Mouse (Mus musculus) kidney, adult 11 months (tissue): ENCODE results near the gene Rap1b.

Experiments
- DNase-seq: peaks from one replicate; pipeline ENCODE4 v3.0.0; 2022

The Rap1b gene

DNA sequence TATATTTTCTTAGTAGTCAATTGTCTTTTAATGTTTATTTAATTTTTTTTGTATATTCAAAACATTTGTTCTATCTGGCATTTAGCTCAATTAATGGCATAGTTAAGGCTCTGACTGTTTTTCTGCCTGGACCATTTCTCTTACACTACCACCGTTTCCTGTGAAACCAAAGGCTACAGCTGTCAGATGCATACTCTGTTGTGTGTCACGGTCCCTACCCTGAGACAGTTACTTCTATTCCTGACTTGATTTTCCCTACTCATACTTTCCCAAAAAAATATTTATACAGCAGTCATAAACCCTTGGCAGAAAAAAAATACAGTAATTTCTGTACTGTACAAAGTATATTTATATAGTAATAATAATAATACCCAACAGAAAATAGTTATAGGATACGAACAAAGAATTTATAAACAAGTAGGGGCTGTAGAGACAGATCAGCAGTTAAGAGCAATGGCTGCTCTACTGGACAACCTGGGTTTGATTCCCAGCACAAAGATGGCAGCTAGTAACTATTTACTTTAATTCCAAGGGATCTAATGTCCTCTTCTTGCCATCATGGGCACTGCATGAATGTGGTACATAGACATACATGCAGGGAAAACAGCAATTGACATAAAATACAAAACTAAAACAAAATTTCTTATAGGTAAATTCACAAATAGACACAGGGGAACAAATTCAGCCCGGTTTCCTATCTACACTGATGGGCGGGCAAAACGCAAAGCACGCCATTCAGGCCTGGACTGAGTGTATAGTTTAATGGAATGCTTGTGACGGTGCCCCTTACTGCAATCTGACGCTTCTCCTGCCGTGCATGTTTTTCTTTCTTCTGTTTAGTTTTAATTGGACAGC, 78.3 kb downstream of the Rap1b start:
- no peak for DNase-seq

DNA sequence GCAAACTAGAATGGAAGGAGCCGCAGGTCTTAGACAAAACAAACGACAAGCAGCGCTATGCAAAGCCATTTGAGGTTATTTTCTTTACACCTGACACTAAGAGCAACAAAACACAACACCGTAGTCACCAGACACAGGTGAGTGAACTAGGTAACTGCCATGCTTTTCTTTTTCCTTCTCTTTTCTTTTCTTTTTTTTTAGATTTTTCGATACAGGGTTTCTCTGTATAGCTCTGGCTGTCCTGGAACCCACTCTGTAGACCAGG, 79.0 kb downstream of the Rap1b start:
- no peak for DNase-seq

DNA sequence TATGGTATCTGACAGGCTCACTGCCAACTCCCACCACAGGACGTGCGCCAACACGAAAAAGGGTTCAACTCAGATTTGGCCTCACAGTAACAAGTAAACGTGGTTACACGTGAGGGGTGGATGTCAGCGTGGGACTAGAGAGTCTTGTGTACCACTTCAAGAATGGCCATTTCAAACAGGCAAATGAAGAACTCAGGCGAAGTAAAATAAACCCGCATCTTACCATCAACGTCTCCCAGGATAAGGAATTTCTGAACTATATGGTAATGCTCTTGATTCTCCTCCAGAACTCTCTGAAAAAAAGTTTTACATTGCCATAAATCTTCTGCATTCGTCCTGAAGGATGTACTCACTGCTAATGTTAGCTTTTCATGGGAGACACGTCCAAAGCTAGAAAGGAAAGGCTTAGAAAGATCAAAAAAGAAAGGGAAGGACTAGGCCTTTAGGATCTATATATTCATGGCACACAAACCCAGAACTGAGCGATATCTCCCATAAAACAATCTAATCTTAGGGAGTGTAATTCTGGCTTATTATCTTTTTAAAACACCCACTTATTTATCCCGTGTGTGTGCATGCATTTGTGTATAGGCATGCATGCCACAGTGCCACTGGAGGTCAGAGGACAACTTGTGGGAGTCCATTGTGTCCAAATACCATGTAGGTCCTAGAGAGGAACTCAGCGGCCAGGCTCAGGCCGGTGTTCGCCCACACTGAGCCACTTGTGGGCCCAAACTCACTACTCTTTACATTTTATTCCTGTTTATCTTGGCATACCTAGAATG, 79.5 kb downstream of the Rap1b start:
- no peak for DNase-seq

DNA sequence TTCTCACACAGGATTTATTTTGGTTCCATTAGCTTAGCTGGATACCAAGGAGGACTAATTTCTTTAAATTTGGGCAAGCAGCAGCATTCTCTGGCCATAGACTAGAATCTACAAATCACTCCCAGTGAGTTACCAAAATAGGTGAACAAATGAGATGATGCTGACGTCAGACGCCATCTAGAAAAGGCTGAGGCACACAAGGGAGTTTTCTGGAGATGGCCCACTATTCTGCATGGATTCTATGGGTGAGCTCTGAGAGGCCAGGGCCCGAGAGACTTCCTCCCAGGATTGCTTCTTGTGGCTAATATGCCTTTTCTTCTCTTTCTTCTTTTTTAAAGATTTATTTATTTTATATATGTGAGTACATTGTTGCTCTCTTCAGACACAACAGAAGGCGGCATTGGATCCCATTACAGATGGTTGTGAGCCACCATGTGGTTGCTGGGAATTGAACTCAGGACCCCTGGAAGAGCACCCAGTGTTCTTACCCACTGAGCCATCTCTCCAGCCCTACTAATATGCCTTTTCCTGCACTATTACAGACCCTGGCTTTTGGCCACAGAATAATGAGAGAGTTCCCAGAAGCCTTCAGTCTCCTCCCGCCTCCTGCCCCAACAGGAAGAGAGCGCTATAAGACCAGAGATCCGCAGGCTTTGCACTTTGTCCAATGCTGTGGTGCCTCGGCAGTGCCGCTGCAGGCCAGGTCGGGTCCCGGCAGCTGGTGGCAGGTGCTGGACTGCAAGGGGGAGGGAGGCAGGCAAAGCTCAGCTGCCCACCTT, 80.5 kb downstream of the Rap1b start:
- no peak for DNase-seq

DNA sequence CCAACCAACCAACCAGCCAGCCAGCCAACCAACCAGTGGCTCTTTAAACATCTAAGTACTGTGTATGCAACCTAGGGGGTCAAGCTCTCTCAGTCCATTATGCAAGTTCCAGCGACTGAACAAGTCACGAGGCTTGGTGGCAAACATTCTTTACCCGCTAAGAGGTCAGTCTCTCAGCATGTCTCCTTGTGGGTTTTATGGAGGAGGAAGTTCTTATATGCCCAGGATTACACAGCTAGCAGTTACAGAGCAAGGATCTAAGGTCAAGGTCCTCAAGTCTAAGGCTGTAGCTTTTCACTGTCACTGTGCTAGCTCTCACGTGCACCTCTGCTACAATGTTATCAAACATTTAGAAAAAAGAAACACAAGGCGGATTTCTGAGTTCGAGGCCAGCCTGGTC, 81.2 kb downstream of the Rap1b start:
- DNase-seq: peak; percentile 42
